Mouse (Mus musculus) spleen, adult 10 weeks (tissue): ENCODE results near the gene Armcx6. TPM values are rescaled to one million over a fixed set of nuclear protein-coding genes. Genes with fewer than 3 reads are reported as not detected.

Source experiments
- polyA plus RNA-seq: library from polyadenylated mRNA; stranded (reverse); fragments of 350-450 nt; fragmentation: Illumina TruSeq; extraction: RNeasy Lipid Tissue Mini Kit (QIAGEN cat#74804); gene quantifications from one replicate; pipeline ENCODE4 v1.2.3, GENCODE M21; 2015; ENCODE audit warnings: low replicate concordance; ENCODE audit not compliant: insufficient read depth

Gene Armcx6
- polyA plus RNA-seq, result 4.7 TPM

DNA sequence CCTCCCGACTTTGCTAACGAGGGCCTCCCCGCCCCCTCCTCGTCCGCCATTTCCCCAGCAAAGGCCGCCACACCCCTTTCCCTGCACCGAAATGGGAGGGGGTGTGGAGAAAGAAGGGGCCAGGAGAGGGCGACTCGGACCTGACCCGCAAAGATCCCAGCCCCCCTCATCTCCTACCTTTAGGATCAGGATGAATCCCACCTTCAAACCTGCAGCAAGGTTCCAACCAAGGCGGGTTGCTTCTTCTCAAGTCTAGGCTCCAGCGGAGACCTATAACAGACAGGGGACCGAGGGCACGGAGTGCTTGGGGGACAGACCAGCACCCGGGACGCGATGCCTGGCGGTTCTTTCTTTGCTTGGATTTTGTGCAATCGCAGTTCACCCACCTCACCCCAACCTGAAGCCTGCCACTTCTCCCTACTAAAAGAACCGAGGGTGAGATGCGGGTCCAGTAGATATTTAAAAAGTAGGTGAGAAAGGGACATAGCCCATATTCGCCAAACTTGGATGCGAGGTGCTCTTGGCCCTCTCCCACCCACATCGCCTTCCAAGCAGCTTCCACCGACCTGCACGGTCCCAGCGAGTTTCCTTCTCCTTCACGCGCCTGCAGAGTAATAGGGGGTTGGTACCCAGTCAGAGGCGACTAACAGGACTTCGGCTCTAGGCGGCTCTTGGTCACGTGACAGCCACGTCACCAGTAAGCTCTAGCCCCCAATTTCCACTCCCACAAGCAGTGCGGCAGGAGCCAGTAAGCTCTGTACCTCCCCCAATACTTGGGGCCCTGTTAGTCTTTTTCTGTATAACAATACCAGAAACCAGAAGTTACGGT, at the start of gene Armcx6:
Gene Armcx6 (minus strand): TSS at position 654 of the 829 bp plus-strand sequence.

GRCm38 (mm10) chrX:134756434-134757292, 5.4 kb upstream of the Armcx6 start, which contains the start of gene Armcx3:
Gene Armcx3 (plus strand): TSS chrX:134756595.

GRCm38 (mm10) chrX:134717752-134718308, 33.4 kb downstream of the Armcx6 start, which contains the start of gene Armcx1:
Gene Armcx1 (plus strand): TSS chrX:134717963.

Other genes starting within 250 kb of the Armcx6 start
- gene Timm8a1, start 209.6 kb downstream of the Armcx6 start, polyA plus RNA-seq, result 31.7 TPM
- 160 TPM for gene Btk, start 167.8 kb downstream of the Armcx6 start, polyA plus RNA-seq
- 2,281 TPM for gene Rpl36a, start 165.8 kb downstream of the Armcx6 start, polyA plus RNA-seq
- 4.7 TPM for gene Gla, start 150.3 kb downstream of the Armcx6 start, polyA plus RNA-seq
- gene Hnrnph2, start 150.2 kb downstream of the Armcx6 start, polyA plus RNA-seq, result 167 TPM
- gene Armcx4, start 64.9 kb downstream of the Armcx6 start, polyA plus RNA-seq, result 3.2 TPM
- gene Armcx1, start 33.5 kb downstream of the Armcx6 start, polyA plus RNA-seq, result 10.3 TPM
- gene Armcx3, start 5.2 kb upstream of the Armcx6 start, polyA plus RNA-seq, result 29.5 TPM
- gene Armcx2, start 57.8 kb upstream of the Armcx6 start, polyA plus RNA-seq, result 21.8 TPM
- 0.55 TPM for gene Nxf2, start 213.3 kb upstream of the Armcx6 start, polyA plus RNA-seq